Mouse (Mus musculus) lung, embryonic 16.5 days (tissue): ENCODE results near the gene Cgnl1. TPM values are rescaled to one million over a fixed set of nuclear protein-coding genes. Genes with fewer than 3 reads are reported as not detected.

Experiments used
- ATAC-seq: fragments of 200-750 bp; cut with Nextera tagmentation; 2 replicates; pipeline ENCODE4 v1.8.0; 2017; ENCODE audit warnings: low read depth, mild to moderate bottlenecking, moderate library complexity
- H3K27ac ChIP-seq: fragments of 300-500 bp; sonication (generic); 2 replicates; pipeline ENCODE4 v1.5.1; 2014; ENCODE audit warnings: mild to moderate bottlenecking, control low read depth, low read length
- H3K27me3 ChIP-seq: fragments of 300-500 bp; sonication (generic); 2 replicates; pipeline ENCODE4 v1.6.1; 2014; ENCODE audit warnings: low read depth, low read length, mixed read lengths; ENCODE audit not compliant: control insufficient read depth, insufficient read depth
- H3K36me3 ChIP-seq: fragments of 300-500 bp; sonication (generic); 2 replicates; pipeline ENCODE4 v1.6.1; 2014; ENCODE audit warnings: low read length; ENCODE audit not compliant: control insufficient read depth, insufficient read depth
- H3K4me1 ChIP-seq: fragments of 300-500 bp; sonication (generic); replicated peaks from 2 replicates; pipeline ENCODE4 v1.6.1; 2014; ENCODE audit warnings: low read length, mixed read lengths; ENCODE audit not compliant: control insufficient read depth, insufficient read depth
- H3K4me2 ChIP-seq: fragments of 300-500 bp; sonication (generic); 2 replicates; pipeline ENCODE4 v1.6.1; 2014; ENCODE audit warnings: low read depth, low read length, control low read depth
- H3K4me3 ChIP-seq: fragments of 300-500 bp; sonication (generic); 2 replicates; pipeline ENCODE4 v1.5.1; 2014; ENCODE audit warnings: mild to moderate bottlenecking, low read length, control low read depth
- H3K9ac ChIP-seq: fragments of 300-500 bp; sonication (generic); 2 replicates; pipeline ENCODE4 v1.6.1; 2014; ENCODE audit warnings: low read length, control low read depth
- H3K9me3 ChIP-seq: fragments of 300-500 bp; sonication (generic); 2 replicates; pipeline ENCODE4 v1.6.1; 2016; ENCODE audit warnings: low read length; ENCODE audit not compliant: control insufficient read depth
- WGBS: fragments of 180-500 bp; shearing (Covaris S2); extraction: QIAGEN DNeasy Blood & Tissue Kit; methylation state at CpG from one replicate; pipeline ENCODE4 v1.1.7; 2014; 5-methylcytosine and 5-hydroxymethylcytosine counted together
- polyA plus RNA-seq: library from polyadenylated mRNA; unstranded; fragments of >200 nt; fragmentation: Nextera tagmentation; extraction: Ambion mirVana; gene quantifications from 2 replicates; pipeline ENCODE4 v1.2.1, GENCODE M21; 2015

The Cgnl1 gene
- polyA plus RNA-seq, 1 experiment from 2014 or later: 21.8 TPM

GRCm38 (mm10) chr9:71588930-71589592 lies 182.3 kb downstream of the Cgnl1 start:
- H3K27ac ChIP-seq: peak overlapping the region; percentile 46
- ATAC-seq: 0 out of 2 replicates have a peak, but pooled peaks have one; percentile 18
- peak overlapping the region; percentile 91 for H3K4me2 ChIP-seq

DNA sequence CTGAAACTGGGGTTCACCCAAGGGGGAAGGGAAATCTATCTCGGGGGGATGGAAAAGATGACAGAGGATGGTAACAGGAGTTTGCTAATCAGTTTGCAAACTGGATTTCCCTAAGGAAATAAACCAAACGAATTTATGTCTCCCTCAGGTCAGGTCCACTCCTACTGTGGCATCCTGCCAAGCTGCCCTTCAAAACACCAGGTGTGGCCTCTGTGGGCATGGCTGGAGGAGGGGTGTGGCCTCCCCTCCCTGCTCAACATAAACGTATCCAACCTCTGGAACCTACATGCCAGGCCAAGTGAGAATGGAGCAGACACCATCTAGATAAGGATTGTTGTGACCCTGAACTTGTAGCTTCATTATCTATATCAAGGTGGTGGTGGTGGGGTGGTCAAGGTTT lies 185.0 kb downstream of the Cgnl1 start:
- peaks cover 3% of the 10 kb centered on the region; the same call in 1 of the 2 replicates for H3K9me3 ChIP-seq
- 38% methylated on average over 3 of the region's 3 CpGs for WGBS

More at GRCm38 (mm10) chr9:71588930-71589592, 182.3 kb downstream of the Cgnl1 start:
- WGBS: 47% methylated on average over 2 of the region's 2 CpGs
- H3K27me3 ChIP-seq: no peaks in the 10 kb centered on the region
- H3K9me3 ChIP-seq: peaks cover 3% of the 10 kb centered on the region; the same call in 1 of the 2 replicates
- peaks cover 21% of the 10 kb centered on the region for H3K4me1 ChIP-seq
- peak overlapping the region; percentile 12; the same call in 1 of the 2 replicates for H3K4me3 ChIP-seq
- H3K9ac ChIP-seq: peak overlapping the region; percentile 39; the same call in 1 of the 2 replicates
- H3K36me3 ChIP-seq: peaks cover 3% of the 10 kb centered on the region; the same call in 1 of the 2 replicates

DNA sequence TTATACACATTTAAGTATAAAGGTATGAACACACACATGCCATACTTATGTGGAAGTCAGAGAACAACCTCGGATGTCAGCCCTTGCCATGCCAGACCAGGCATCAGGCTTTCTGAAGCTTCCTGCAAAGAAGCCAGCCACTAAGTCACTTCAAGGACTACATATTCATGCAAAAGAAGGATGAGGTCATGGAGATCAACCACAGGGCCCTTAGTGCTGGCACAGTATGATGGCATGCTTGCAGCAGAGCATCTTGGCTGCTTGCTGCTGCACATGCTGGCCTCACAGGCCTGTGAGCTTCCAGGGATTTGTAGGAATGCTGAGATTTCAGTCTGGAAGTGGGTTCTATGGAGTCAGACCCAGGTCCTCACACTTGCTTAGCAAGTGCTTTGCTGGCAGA lies 188.6 kb downstream of the Cgnl1 start:
- H3K36me3 ChIP-seq: peaks cover 3% of the 10 kb centered on the region; the same call in 1 of the 2 replicates
- no peak overlapping the region for H3K27ac ChIP-seq
- no peak overlapping the region for H3K4me3 ChIP-seq
- H3K4me1 ChIP-seq: peaks cover 9% of the 10 kb centered on the region
- H3K4me2 ChIP-seq: no peak overlapping the region
- peaks cover 3% of the 10 kb centered on the region; the same call in 1 of the 2 replicates for H3K9me3 ChIP-seq
- H3K27me3 ChIP-seq: no peaks in the 10 kb centered on the region
- ATAC-seq: no peak
- no peak overlapping the region for H3K9ac ChIP-seq
- 61% methylated on average over 1 of the region's 1 CpGs for WGBS

More for the DNA sequence above, 185.0 kb downstream of the Cgnl1 start:
- no peak for ATAC-seq
- H3K9ac ChIP-seq: no peak overlapping the region
- no peaks in the 10 kb centered on the region for H3K27me3 ChIP-seq
- no peak overlapping the region for H3K4me2 ChIP-seq
- peaks cover 9% of the 10 kb centered on the region for H3K4me1 ChIP-seq
- peaks cover 3% of the 10 kb centered on the region; the same call in 1 of the 2 replicates for H3K36me3 ChIP-seq
- H3K4me3 ChIP-seq: no peak overlapping the region
- H3K27ac ChIP-seq: no peak overlapping the region

DNA sequence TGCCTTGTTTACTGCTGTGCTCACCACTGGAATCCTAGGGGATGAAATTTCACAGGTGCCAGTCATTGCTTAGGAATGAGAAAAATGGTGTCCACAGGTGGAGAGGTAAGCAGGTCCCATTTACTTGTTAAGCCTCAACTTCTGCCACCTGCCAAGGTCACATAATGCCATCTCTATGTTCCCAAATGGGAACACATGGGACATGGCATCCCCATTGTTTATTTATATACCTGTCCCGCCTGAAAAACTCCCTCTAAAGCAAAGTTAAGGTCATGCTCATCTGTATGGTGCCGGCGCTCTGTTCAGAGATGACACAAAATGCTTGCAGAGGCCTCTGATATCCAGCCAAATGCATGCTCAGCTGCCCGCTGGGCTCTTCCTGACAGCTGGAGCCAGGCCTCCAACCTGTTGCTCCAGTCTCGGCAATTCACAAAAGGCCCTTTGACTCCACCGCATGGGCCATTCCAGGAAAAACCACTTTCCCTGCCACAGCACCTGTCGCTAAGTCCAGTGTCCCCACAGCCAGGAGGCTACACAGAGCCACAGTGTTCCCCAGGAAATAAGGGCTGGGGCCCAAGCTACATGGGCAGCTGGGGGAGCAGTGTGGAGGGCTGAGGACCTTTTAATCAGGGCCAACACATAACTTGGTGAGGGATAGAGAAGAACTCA lies 192.4 kb downstream of the Cgnl1 start:
- Histone ChIP-seq H3K4me2 (no peak overlapping the region), H3K4me1 (peaks cover 2% of the 10 kb centered on the region; the same call in 1 of the 2 replicates), H3K9me3 (no peaks in the 10 kb centered on the region), H3K4me3 (no peak overlapping the region), H3K36me3 (no peaks in the 10 kb centered on the region; the same call in 1 of the 2 replicates), H3K27me3 (no peaks in the 10 kb centered on the region), H3K9ac (no peak overlapping the region), H3K27ac (peak overlapping the region; percentile 30; the same call in 1 of the 2 replicates)
- 42% methylated on average over 7 of the region's 7 CpGs for WGBS
- peak; percentile 41; the same call in 1 of the 2 replicates for ATAC-seq

Other genes starting within 250 kb of the Cgnl1 start
- gene Myzap, start 179.2 kb downstream of the Cgnl1 start, polyA plus RNA-seq: 65.8 and 66.7 TPM in 2 replicates